17 mouse cellular contexts compared by ENCODE assay signal in genomic region chr1:87947681-87948091, GRCm38 (mm10).
DNase-seq lines count a peak whose midpoint lies in the region; ATAC-seq and TF ChIP-seq lines count a peak whose summit lies in the region.
"Had no signal": no experiment of that assay in that cellular context is flagged by ENCODE, and none has a peak within 500 bp of the region (broad histone marks: within the 10 kb centered on the region; RNA-seq: fewer than 3 reads in every experiment).

No protein-coding gene starts in this region.

- 0 out of 2 replicates have a peak, but pooled peaks have one; percentile 42 for ATAC-seq in cerebellum, adult (ENCODE audit: insufficient number of reproducible peaks, low FRiP score, low TSS enrichment)
- ATAC-seq in heart, embryonic 15.5 days (replicated peaks; ENCODE audit: insufficient number of reproducible peaks, insufficient read depth, low FRiP score, low read depth): peak; percentile 34; the same call in 1 of the 2 replicates
- no peak for ATAC-seq in heart, embryonic 12.5 days (ENCODE audit: insufficient number of reproducible peaks, low FRiP score)
- ATAC-seq in common myeloid progenitor, adult 5-6 weeks (replicated peaks; ENCODE audit: low read depth, poor library complexity, severe bottlenecking): peak; percentile 70
- ATAC-seq: forebrain, embryonic 16.5 days had no signal

- H3K27me3 ChIP-seq in heart, embryonic 15.5 days: no peaks in the 10 kb centered on the region
- no peaks in the 10 kb centered on the region for H3K27me3 ChIP-seq in heart, embryonic 12.5 days (replicated peaks)
- no peaks in the 10 kb centered on the region for H3K27me3 ChIP-seq in myocyte (ENCODE audit: control insufficient read depth, insufficient read depth, insufficient read length)
- H3K27me3 ChIP-seq: hindbrain, embryonic 15.5 days; limb, embryonic 12.5 days had no signal

- peaks cover 11% of the 10 kb centered on the region for H3K4me1 ChIP-seq in heart, embryonic 15.5 days (replicated peaks)
- peaks cover 12% of the 10 kb centered on the region for H3K4me1 ChIP-seq in heart, embryonic 12.5 days (replicated peaks)
- H3K4me1 ChIP-seq: hindbrain, embryonic 15.5 days; limb, embryonic 12.5 days; midbrain, embryonic 10.5 days had no signal

- H3ac ChIP-seq in myocyte (ENCODE audit: control insufficient read depth, insufficient read length): no peak overlapping the region

- H3K79me2 ChIP-seq in myocyte (ENCODE audit: control insufficient read depth, insufficient read depth): no peaks in the 10 kb centered on the region

- WGBS in heart, embryonic 15.5 days: 33% methylated on average over 6 of the region's 6 CpGs
- WGBS in heart, embryonic 12.5 days: 42% methylated on average over 6 of the region's 6 CpGs

- no peak overlapping the region for H3K4me2 ChIP-seq in heart, embryonic 15.5 days
- H3K4me2 ChIP-seq in heart, embryonic 12.5 days: no peak overlapping the region
- no peak overlapping the region for H3K4me2 ChIP-seq in myocyte (ENCODE audit: low read depth)
- H3K4me2 ChIP-seq: hindbrain, embryonic 15.5 days; limb, embryonic 12.5 days; lung, embryonic 14.5 days had no signal

- no peaks in the 10 kb centered on the region for H3K9me3 ChIP-seq in heart, embryonic 15.5 days (replicated peaks)
- H3K9me3 ChIP-seq in heart, embryonic 12.5 days (replicated peaks): no peaks in the 10 kb centered on the region
- H3K9me3 ChIP-seq: hindbrain, embryonic 15.5 days; limb, embryonic 12.5 days; midbrain, embryonic 10.5 days had no signal

- peaks cover 74% of the 10 kb centered on the region for H3K36me3 ChIP-seq in heart, embryonic 15.5 days
- H3K36me3 ChIP-seq in heart, embryonic 12.5 days: peaks cover 90% of the 10 kb centered on the region
- H3K36me3 ChIP-seq in myocyte (ENCODE audit: control insufficient read depth, insufficient read depth): peaks cover 84% of the 10 kb centered on the region

- TF ChIP-seq POLR2A in myocyte (IDR thresholded peaks at IDR 0.05; ENCODE audit: insufficient read length, low read depth): no peak

- DNase-seq in cerebellum, postnatal 4 days (ENCODE audit: low spot score in 2 of 2): no peak
- DNase-seq in spleen, adult 18-20 months: no peak
- no peak for DNase-seq in retina, postnatal 1 day
- DNase-seq: gastrocnemius, postnatal 10 days; kidney, adult 8-10 months; lung, embryonic 14.5 days; thymus, postnatal 25 days had no signal

- no peak overlapping the region for H3K9ac ChIP-seq in heart, embryonic 15.5 days
- no peak overlapping the region for H3K9ac ChIP-seq in heart, embryonic 12.5 days
- H3K9ac ChIP-seq: hindbrain, embryonic 15.5 days; limb, embryonic 12.5 days; lung, embryonic 14.5 days had no signal

- H3K27ac ChIP-seq in heart, embryonic 15.5 days: peak overlapping the region; percentile 40
- no peak overlapping the region for H3K27ac ChIP-seq in heart, embryonic 12.5 days (ENCODE audit: poor library complexity, severe bottlenecking)
- H3K27ac ChIP-seq: hindbrain, embryonic 15.5 days; left cerebral cortex, adult 2 months; limb, embryonic 12.5 days; midbrain, embryonic 10.5 days had no signal

- no peak overlapping the region for H3K4me3 ChIP-seq in heart, embryonic 15.5 days
- no peak overlapping the region for H3K4me3 ChIP-seq in heart, embryonic 12.5 days
- no peak overlapping the region for H3K4me3 ChIP-seq in myocyte
- H3K4me3 ChIP-seq: hindbrain, embryonic 15.5 days; left cerebral cortex, adult 2 months; limb, embryonic 12.5 days; midbrain, embryonic 10.5 days had no signal

TF ChIP-seq in myocyte, 11 proteins besides CTCF, POLR2A, EP300 and RAD21:
- TF ChIP-seq MYOG (IDR thresholded peaks at IDR 0.05; ENCODE audit: control insufficient read depth in 1 of 3, insufficient read depth in 1 of 3, insufficient read length in 2 of 3, low read depth in 2 of 3) (no peak), POLR2AphosphoS2 (IDR thresholded peaks at IDR 0.05; ENCODE audit: insufficient read length, low read depth) (peak; percentile 17)
